ENCODE assay signal across 1 mouse cellular context in the genomic region with DNA sequence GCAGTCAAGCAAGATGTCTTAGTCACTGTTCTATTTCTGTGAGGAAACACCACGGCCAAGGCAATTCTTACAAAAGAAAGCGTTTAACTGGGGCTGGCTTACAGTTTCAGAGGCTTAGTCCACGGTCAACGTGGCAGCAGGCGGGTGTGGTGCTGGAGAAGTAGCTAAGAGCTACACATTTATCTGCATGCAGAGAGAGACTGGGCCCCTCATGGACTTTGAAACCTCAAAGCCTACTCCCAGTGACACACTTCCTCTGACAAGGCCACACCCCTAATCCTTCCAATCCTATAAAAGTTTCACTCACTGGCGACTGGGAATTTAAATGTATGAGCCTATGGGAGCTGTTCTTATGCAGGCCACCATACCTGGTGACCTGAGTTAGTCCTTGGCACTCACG.
TF ChIP-seq lines count a peak whose summit lies in the region.

No protein-coding gene starts in this region.

TF ChIP-seq in MEL, 35 proteins besides CTCF, POLR2A, EP300 and RAD21:
- TF ChIP-seq GABPA (IDR thresholded peaks at IDR 0.05; ENCODE audit: low read depth, low read length) (no peak), BHLHE40 (IDR thresholded peaks at IDR 0.05; ENCODE audit: borderline replicate concordance, low read depth, low read length) (no peak), POLR2AphosphoS2 (IDR thresholded peaks at IDR 0.05; ENCODE audit: low read length) (no peak), ETS1 (IDR thresholded peaks at IDR 0.05; ENCODE audit: low read depth, low read length) (no peak), NRF1 (IDR thresholded peaks at IDR 0.05; ENCODE audit: insufficient read depth, low read depth, low read length, poor library complexity, severe bottlenecking) (no peak), MAFK (IDR thresholded peaks at IDR 0.05; ENCODE audit: borderline replicate concordance, low read depth, low read length) (no peak), TAL1 (IDR thresholded peaks at IDR 0.05; ENCODE audit: low read length) (no peak), USF1 (IDR thresholded peaks at IDR 0.05; ENCODE audit: low read depth, low read length) (no peak), UBTF (IDR thresholded peaks at IDR 0.05; ENCODE audit: borderline replicate concordance, insufficient read depth, low read depth, low read length) (no peak), CHD1 (IDR thresholded peaks at IDR 0.05; ENCODE audit: low read depth, low read length) (no peak), SMC3 (IDR thresholded peaks at IDR 0.05; ENCODE audit: low read depth, low read length) (no peak), MYC (IDR thresholded peaks at IDR 0.05; ENCODE audit: low read depth, low read length) (no peak), HCFC1 (IDR thresholded peaks at IDR 0.05; ENCODE audit: low read depth, low read length) (no peak), MEF2A (IDR thresholded peaks at IDR 0.05; ENCODE audit: extremely low read depth, insufficient replicate concordance, low read depth, low read length, poor library complexity, severe bottlenecking) (no peak), ZKSCAN1 (IDR thresholded peaks at IDR 0.05; ENCODE audit: low read depth, low read length) (no peak), ZNF384 (IDR thresholded peaks at IDR 0.05; ENCODE audit: low read depth, low read length) (no peak)
TF ChIP-seq in MEL: peak in this region for 0.
